Mouse (Mus musculus) testis, postnatal 10 days (tissue): ENCODE measurements at regions not wholly inside any gene's neighbourhood (a gene's known extent, or its start where the extent isn't known, plus 50 kb on each side); places are given as distances from the start of the nearest gene placed in this dataset.

Experiments used
- DNase-seq: peaks from one replicate; pipeline ENCODE4 v3.0.0; 2021; ENCODE audit warnings: low spot score

GRCm38 (mm10) chr19:30289721-30290120, 57.0 kb downstream of the Mbl2 start:
- DNase-seq = no peak

GRCm38 (mm10) chr19:30295263-30295704, 62.5 kb downstream of the Mbl2 start:
- no peak for DNase-seq

- DNase-seq = no peak
Measured at GRCm38 (mm10) chr19:30296024-30296423, 63.3 kb downstream of the Mbl2 start.

- DNase-seq = no peak
Measured at GRCm38 (mm10) chr19:30299536-30299935, 66.8 kb downstream of the Mbl2 start.

GRCm38 (mm10) chr19:30302281-30302680, 69.5 kb downstream of the Mbl2 start:
- DNase-seq = no peak

- DNase-seq = no peak
Measured at GRCm38 (mm10) chr19:30306379-30306778, 73.6 kb downstream of the Mbl2 start.

GRCm38 (mm10) chr19:30306919-30307318, 74.2 kb downstream of the Mbl2 start:
- no peak for DNase-seq

GRCm38 (mm10) chr19:30317314-30317713, 84.6 kb downstream of the Mbl2 start:
- no peak for DNase-seq

- no peak for DNase-seq
Measured at GRCm38 (mm10) chr19:30327693-30328092, 95.0 kb downstream of the Mbl2 start.

- no peak for DNase-seq
Measured at GRCm38 (mm10) chr19:30328886-30329285, 96.1 kb downstream of the Mbl2 start.

- DNase-seq = no peak
Measured at GRCm38 (mm10) chr19:30330792-30331191, 98.0 kb downstream of the Mbl2 start.

- no peak for DNase-seq
Measured at GRCm38 (mm10) chr19:30331850-30332249, 99.1 kb downstream of the Mbl2 start.

GRCm38 (mm10) chr19:30344401-30344800, 111.7 kb downstream of the Mbl2 start:
- DNase-seq = no peak

GRCm38 (mm10) chr19:30348924-30349323, 116.2 kb downstream of the Mbl2 start:
- no peak for DNase-seq

- DNase-seq = no peak
Measured at GRCm38 (mm10) chr19:30354981-30355380, 122.2 kb downstream of the Mbl2 start.

GRCm38 (mm10) chr19:30358961-30359360, 126.2 kb downstream of the Mbl2 start:
- no peak for DNase-seq

- no peak for DNase-seq
Measured at GRCm38 (mm10) chr19:30371901-30372300, 139.2 kb downstream of the Mbl2 start.

- DNase-seq = no peak
Measured at GRCm38 (mm10) chr19:30379767-30380166, 147.0 kb downstream of the Mbl2 start.

GRCm38 (mm10) chr19:30380515-30381206, 147.9 kb downstream of the Mbl2 start:
- no peak for DNase-seq

- DNase-seq = no peak
Measured at GRCm38 (mm10) chr19:30393791-30394190, 155.7 kb downstream of the Dkk1 start.

GRCm38 (mm10) chr19:30406943-30407342, 142.5 kb downstream of the Dkk1 start:
- no peak for DNase-seq

- no peak for DNase-seq
Measured at GRCm38 (mm10) chr19:30419556-30420280, 129.7 kb downstream of the Dkk1 start.

- DNase-seq = no peak
Measured at GRCm38 (mm10) chr19:30425627-30426026, 123.8 kb downstream of the Dkk1 start.

- DNase-seq = peak; percentile 72
Measured at GRCm38 (mm10) chr19:30427484-30427883, 122.0 kb downstream of the Dkk1 start.
